Mouse (Mus musculus) heart, embryonic 15.5 days (tissue): ENCODE data around the gene Plcb4. TPM values are rescaled to one million over a fixed set of nuclear protein-coding genes. Genes with fewer than 3 reads are reported as not detected.
A peak's percentile ranks its signal among the peaks of the same experiment; 100 is the strongest.

ENCODE experiments used
- ATAC-seq: fragments of 200-750 bp; cut with Nextera tagmentation; replicated peaks from 2 replicates; pipeline ENCODE4 v1.8.0; 2017; ENCODE audit warnings: low read depth, moderate TSS enrichment; ENCODE audit not compliant: insufficient number of reproducible peaks, insufficient read depth, low FRiP score
- H3K27ac ChIP-seq: fragments of 300-500 bp; sonication (generic); 2 replicates; pipeline ENCODE4 v1.5.1; 2015; ENCODE audit warnings: mild to moderate bottlenecking, inconsistent platforms
- H3K27me3 ChIP-seq: fragments of 300-500 bp; sonication (generic); 2 replicates; pipeline ENCODE4 v1.6.1; 2015; ENCODE audit warnings: inconsistent platforms
- H3K36me3 ChIP-seq: fragments of 300-500 bp; sonication (generic); 2 replicates; pipeline ENCODE4 v1.6.1; 2015; ENCODE audit warnings: mild to moderate bottlenecking, inconsistent platforms
- H3K4me1 ChIP-seq: fragments of 300-500 bp; sonication (generic); replicated peaks from 2 replicates; pipeline ENCODE4 v1.6.1; 2015; ENCODE audit warnings: inconsistent platforms
- H3K4me2 ChIP-seq: fragments of 300-500 bp; sonication (generic); 2 replicates; pipeline ENCODE4 v1.6.1; 2015; ENCODE audit warnings: inconsistent platforms, mild to moderate bottlenecking, moderate library complexity
- H3K4me3 ChIP-seq: fragments of 300-500 bp; sonication (generic); 2 replicates; pipeline ENCODE4 v1.5.1; 2015; ENCODE audit warnings: mild to moderate bottlenecking, inconsistent platforms
- H3K9ac ChIP-seq: fragments of 300-500 bp; sonication (generic); 2 replicates; pipeline ENCODE4 v1.6.1; 2015; ENCODE audit warnings: mild to moderate bottlenecking, inconsistent platforms
- H3K9me3 ChIP-seq: fragments of 300-500 bp; sonication (generic); replicated peaks from 2 replicates; pipeline ENCODE4 v1.6.1; 2016; ENCODE audit warnings: inconsistent platforms
- WGBS: fragments of 180-500 bp; shearing (Covaris S2); methylation state at CpG from one replicate; pipeline ENCODE4 v1.1.7; 2015; ENCODE audit warnings: mixed read lengths; 5-methylcytosine and 5-hydroxymethylcytosine counted together
- polyA plus RNA-seq: library from polyadenylated mRNA; unstranded; fragments of >200 nt; fragmentation: Nextera tagmentation; extraction: Ambion mirVana; gene quantifications from 2 replicates; pipeline ENCODE4 v1.2.1, GENCODE M21; 2015

Gene Plcb4
- polyA plus RNA-seq, 1 experiment from 2014 or later = 38.8 TPM

DNA sequence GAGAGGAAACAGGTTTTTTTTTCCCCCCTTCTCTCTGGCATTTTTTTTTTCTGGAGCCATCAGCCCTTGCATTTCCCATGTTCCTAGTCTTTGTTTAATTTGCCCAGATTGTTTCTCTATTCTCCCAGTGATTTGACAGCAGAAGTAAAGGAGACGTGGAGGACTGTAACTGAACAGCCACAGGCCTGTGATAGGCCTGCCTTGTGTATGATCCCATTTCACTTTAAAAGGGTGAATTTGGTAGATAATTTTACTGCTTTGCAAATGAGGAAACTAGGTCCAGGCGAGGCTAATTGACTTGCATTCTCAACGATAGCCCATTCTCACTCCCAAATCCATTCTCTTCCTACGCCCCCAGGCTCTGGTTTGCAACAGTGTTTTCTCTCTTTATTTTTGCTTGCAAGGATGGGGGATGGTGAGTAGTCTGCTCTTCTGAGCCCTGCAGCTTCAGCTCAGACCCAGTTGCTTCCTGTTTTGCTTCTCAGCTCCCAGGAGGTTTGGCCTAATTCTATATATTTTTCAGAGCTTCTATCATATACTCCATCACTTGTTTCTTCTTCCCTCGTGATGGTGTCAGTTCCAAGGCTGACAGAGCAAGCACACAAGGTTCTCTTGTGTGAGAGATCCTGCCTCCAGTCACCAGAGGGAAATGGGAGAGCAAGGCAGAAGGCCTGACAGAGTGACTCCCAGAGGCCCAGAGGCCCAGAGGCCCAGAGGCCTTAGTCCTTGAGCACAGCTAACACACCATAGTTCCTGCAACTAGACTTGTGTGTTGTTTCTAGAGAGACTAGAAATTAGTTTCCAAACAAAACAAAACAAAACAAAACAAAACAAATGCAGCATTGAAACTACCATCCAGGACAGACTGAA is 139.1 kb downstream of the Plcb4 start:
- ATAC-seq = no peak
- 47% methylated on average over 5 of the region's 5 CpGs for WGBS
- Histone ChIP-seq H3K27me3 (no peaks in the 10 kb centered on the region), H3K27ac (peak overlapping the region; percentile 21), H3K4me2 (no peak overlapping the region), H3K4me1 (0 out of 2 replicates have a peak, but pooled peaks cover 6% of the 10 kb centered on the region), H3K4me3 (no peak overlapping the region), H3K9me3 (no peaks in the 10 kb centered on the region), H3K36me3 (no peaks in the 10 kb centered on the region), H3K9ac (no peak overlapping the region)

GRCm38 (mm10) chr2:135799149-135799770 is 140.4 kb downstream of the Plcb4 start:
- ATAC-seq = no peak
- 80% methylated on average over 10 of the region's 10 CpGs for WGBS

GRCm38 (mm10) chr2:135800385-135800784 is 141.6 kb downstream of the Plcb4 start:
- no peaks in the 10 kb centered on the region for H3K36me3 ChIP-seq
- H3K4me2 ChIP-seq = no peak overlapping the region
- ATAC-seq = no peak
- peaks cover 6% of the 10 kb centered on the region; the same call in 1 of the 2 replicates for H3K4me1 ChIP-seq
- WGBS = 90% methylated on average over 6 of the region's 6 CpGs
- no peak overlapping the region for H3K4me3 ChIP-seq
- H3K9ac ChIP-seq = no peak overlapping the region
- no peaks in the 10 kb centered on the region for H3K27me3 ChIP-seq
- no peaks in the 10 kb centered on the region for H3K9me3 ChIP-seq
- no peak overlapping the region for H3K27ac ChIP-seq

More at GRCm38 (mm10) chr2:135799149-135799770, 140.4 kb downstream of the Plcb4 start:
- Histone ChIP-seq H3K4me1 (0 out of 2 replicates have a peak, but pooled peaks cover 6% of the 10 kb centered on the region), H3K9ac (no peak overlapping the region), H3K4me3 (no peak overlapping the region), H3K27me3 (no peaks in the 10 kb centered on the region), H3K9me3 (no peaks in the 10 kb centered on the region), H3K36me3 (no peaks in the 10 kb centered on the region), H3K27ac (no peak overlapping the region), H3K4me2 (no peak overlapping the region)

DNA sequence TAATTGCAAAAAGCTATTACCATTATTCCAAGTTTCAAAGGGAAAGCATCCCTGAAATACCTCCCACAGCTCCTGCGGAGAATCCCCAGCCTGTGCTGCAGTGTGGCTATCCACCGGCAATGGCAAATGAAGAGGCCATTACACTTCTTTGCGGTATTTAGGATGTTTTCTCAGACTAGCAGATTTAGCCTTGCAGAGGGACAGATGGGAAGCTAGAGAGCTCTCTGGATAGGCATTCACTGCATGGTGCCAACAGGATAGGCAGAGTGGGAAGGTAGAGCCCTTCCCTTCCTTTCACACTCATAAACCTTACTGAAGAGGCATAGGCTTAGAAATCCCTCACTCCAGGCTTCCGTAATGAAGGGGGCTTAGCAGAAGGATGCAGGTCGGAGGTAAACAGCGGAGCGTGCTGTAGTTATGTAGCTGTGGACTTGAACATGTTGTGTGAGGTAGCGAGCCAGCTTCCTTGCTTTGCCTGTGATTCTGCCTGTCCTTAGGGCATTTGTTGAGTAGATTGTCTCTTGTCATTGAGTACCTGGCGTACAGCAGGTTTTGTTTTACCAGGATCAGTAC is 144.2 kb downstream of the Plcb4 start:
- ATAC-seq = no peak
- Histone ChIP-seq H3K9ac (no peak overlapping the region), H3K27ac (no peak overlapping the region), H3K4me3 (no peak overlapping the region), H3K27me3 (no peaks in the 10 kb centered on the region), H3K4me1 (peaks cover 8% of the 10 kb centered on the region; the same call in 1 of the 2 replicates), H3K9me3 (no peaks in the 10 kb centered on the region), H3K36me3 (no peaks in the 10 kb centered on the region), H3K4me2 (no peak overlapping the region)
- 91% methylated on average over 9 of the region's 9 CpGs for WGBS

DNA sequence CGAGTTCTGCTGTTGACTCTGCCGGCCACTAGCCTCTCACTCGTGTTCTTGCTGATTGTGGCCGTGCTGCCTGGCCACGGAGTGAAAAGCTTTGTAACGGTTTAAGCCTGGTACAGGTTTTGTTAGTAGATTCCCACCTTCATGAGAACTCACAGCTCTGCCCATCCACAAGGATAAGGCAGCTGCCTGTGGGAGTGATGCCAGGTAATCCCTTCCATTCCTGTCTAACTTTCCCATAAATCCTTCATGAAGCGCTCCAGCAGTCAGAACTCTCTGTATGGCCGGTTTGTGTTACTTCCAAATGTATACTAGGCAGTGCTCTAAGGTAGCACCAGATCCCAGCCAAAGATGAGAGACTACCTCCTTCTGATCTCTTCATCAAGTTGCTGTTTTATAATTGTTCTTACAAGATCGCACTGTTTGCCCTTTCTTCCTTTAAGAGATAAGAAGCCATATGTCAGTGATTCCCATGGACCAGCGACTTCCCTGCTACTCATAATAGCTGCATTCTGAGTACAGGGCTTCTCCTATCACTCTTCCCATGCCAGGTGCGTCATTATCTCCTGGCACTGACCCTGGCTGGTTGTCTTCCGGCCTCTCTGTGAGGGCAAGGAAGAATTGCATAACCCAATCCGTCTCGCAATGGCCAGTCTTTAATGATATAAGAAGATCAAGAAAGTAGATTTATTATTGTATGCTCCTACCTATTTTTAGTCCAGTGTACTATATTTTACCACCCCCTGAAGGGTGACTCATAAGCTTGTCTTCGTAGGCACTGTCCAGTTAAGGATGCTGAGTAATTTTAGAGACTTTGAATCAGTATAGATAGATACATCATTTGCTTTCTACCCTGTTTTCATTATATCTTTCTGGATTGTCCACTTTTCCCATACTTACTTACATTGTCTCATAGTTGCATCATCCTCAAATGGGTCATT is 147.2 kb downstream of the Plcb4 start:
- peaks cover 10% of the 10 kb centered on the region for H3K4me1 ChIP-seq
- ATAC-seq = no peak
- no peak overlapping the region for H3K4me2 ChIP-seq
- WGBS = 66% methylated on average over 15 of the region's 15 CpGs
- H3K9me3 ChIP-seq = no peaks in the 10 kb centered on the region
- H3K9ac ChIP-seq = no peak overlapping the region
- no peak overlapping the region for H3K27ac ChIP-seq
- no peaks in the 10 kb centered on the region for H3K27me3 ChIP-seq
- no peaks in the 10 kb centered on the region for H3K36me3 ChIP-seq
- H3K4me3 ChIP-seq = no peak overlapping the region

DNA sequence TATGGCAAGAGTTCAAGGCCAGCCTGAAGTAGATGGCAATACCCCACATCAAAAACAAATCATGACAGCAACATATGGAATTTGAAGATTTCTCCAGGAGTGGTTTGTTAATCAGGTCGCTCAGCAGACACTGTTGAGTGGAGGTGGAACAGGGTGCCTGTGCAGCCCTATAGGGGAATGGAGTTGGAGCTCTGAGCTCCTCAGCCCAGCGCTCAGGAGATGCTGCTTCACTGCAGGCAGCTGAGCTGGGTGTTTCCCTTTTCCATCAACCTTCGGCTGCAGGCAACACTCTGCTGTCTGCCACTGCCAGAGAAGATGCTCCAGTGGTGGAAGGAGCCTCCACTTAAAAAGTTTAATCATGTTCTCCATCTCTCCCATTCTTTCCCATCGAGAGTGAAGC is 149.5 kb downstream of the Plcb4 start:
- no peaks in the 10 kb centered on the region for H3K9me3 ChIP-seq
- H3K36me3 ChIP-seq = no peaks in the 10 kb centered on the region
- no peak overlapping the region for H3K27ac ChIP-seq
- H3K27me3 ChIP-seq = no peaks in the 10 kb centered on the region
- peaks cover 11% of the 10 kb centered on the region for H3K4me1 ChIP-seq
- no peak overlapping the region for H3K9ac ChIP-seq
- no peak overlapping the region for H3K4me3 ChIP-seq
- no peak overlapping the region for H3K4me2 ChIP-seq
- no peak for ATAC-seq
- WGBS = 72% methylated on average over 4 of the region's 4 CpGs

DNA sequence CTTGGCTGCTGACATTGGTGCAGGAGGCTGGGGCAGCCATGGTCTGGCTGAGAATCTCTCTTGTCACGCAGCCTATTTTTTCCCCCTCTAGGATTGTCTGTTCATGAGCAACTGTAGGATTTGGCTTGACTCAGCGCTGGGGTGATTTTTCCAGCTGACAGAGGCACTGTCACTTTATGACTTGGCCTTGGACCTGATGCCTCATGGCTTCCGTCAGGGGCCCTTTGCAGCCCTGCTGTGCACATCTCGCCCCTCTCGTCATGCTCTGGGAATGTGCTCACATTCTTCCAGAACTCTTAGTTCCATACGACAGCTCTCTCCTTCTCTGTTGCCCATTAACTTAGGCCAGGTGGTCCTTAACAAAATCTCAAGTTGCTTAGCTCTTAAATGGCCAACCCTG is 152.0 kb downstream of the Plcb4 start:
- H3K36me3 ChIP-seq = no peaks in the 10 kb centered on the region
- no peak overlapping the region for H3K4me3 ChIP-seq
- ATAC-seq = no peak
- H3K9me3 ChIP-seq = no peaks in the 10 kb centered on the region
- H3K27ac ChIP-seq = no peak overlapping the region
- H3K9ac ChIP-seq = no peak overlapping the region
- H3K27me3 ChIP-seq = no peaks in the 10 kb centered on the region
- no peak overlapping the region for H3K4me2 ChIP-seq
- WGBS = 60% methylated on average over 6 of the region's 6 CpGs
- H3K4me1 ChIP-seq = peaks cover 11% of the 10 kb centered on the region

GRCm38 (mm10) chr2:135811453-135812101 is 152.8 kb downstream of the Plcb4 start:
- no peak overlapping the region for H3K9ac ChIP-seq
- peaks cover 6% of the 10 kb centered on the region for H3K4me1 ChIP-seq
- H3K27ac ChIP-seq = no peak overlapping the region
- no peaks in the 10 kb centered on the region for H3K9me3 ChIP-seq
- H3K4me2 ChIP-seq = no peak overlapping the region
- 60% methylated on average over 5 of the region's 5 CpGs for WGBS
- H3K27me3 ChIP-seq = no peaks in the 10 kb centered on the region
- no peak overlapping the region for H3K4me3 ChIP-seq
- ATAC-seq = no peak
- no peaks in the 10 kb centered on the region for H3K36me3 ChIP-seq

DNA sequence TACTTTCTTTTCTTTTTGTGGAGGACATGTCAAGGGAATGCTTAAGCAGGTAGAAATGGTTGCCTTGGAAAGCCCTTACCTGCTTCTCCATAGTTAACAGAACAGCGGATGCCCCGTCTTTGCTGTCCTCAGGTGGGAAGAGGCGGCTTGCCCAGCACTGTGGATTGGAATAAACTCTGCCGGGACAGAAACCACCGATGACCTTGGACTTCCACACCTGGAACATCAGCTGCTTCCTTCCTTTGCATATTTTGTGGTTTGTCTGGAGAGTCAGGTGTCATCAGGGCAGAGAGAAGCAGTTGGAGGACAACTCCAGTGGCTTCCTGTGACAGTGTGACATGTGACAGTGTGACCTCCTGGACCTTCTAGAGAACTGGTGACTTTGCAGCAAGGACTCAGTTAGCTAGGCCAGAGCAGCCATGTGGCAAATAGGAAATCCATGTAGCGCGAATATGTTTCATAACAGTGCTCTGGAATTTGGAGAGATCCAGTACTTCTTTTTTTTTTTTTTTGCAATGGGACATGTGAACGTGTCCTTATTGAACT is 154.0 kb downstream of the Plcb4 start:
- H3K27me3 ChIP-seq = no peaks in the 10 kb centered on the region
- H3K9me3 ChIP-seq = no peaks in the 10 kb centered on the region
- 84% methylated on average over 8 of the region's 8 CpGs for WGBS
- ATAC-seq = no peak
- H3K4me1 ChIP-seq = peaks cover 6% of the 10 kb centered on the region
- no peak overlapping the region for H3K9ac ChIP-seq
- H3K4me3 ChIP-seq = no peak overlapping the region
- no peak overlapping the region for H3K4me2 ChIP-seq
- H3K36me3 ChIP-seq = no peaks in the 10 kb centered on the region
- no peak overlapping the region for H3K27ac ChIP-seq

- no peaks in the 10 kb centered on the region for H3K27me3 ChIP-seq
- no peaks in the 10 kb centered on the region; the same call in 1 of the 2 replicates for H3K4me1 ChIP-seq
- no peaks in the 10 kb centered on the region for H3K9me3 ChIP-seq
- no peak for ATAC-seq
- 75% methylated on average over 2 of the region's 2 CpGs for WGBS
- no peaks in the 10 kb centered on the region for H3K36me3 ChIP-seq
- H3K4me2 ChIP-seq = no peak overlapping the region
- no peak overlapping the region for H3K4me3 ChIP-seq
- H3K27ac ChIP-seq = no peak overlapping the region
- H3K9ac ChIP-seq = no peak overlapping the region
Observed at GRCm38 (mm10) chr2:135820691-135821090, 161.9 kb downstream of the Plcb4 start.
